Mouse (Mus musculus) kidney, adult 2 months (tissue): ENCODE data around the gene Wnt8b. TPM values are rescaled to one million over a fixed set of nuclear protein-coding genes. Genes with fewer than 3 reads are reported as not detected.
A peak's percentile ranks its signal among the peaks of the same experiment; 100 is the strongest.

Experiments
- DNase-seq: peaks from one replicate; pipeline ENCODE4 v3.0.0; 2021
- H3K27ac ChIP-seq: fragments of 200-500 bp; 2 replicates; pipeline ENCODE4 v1.5.1; 2012; ENCODE audit warnings: low read depth, low read length, control low read depth, inconsistent platforms; ENCODE audit not compliant: insufficient read depth
- H3K27me3 ChIP-seq: fragments of 200-500 bp; replicated peaks from 2 replicates; pipeline ENCODE4 v1.6.1; 2012; ENCODE audit warnings: mild to moderate bottlenecking, moderate library complexity, low read length, inconsistent platforms; ENCODE audit not compliant: control insufficient read depth, insufficient read depth
- H3K36me3 ChIP-seq: fragments of 200-500 bp; 2 replicates; pipeline ENCODE4 v1.6.1; 2012; ENCODE audit warnings: mild to moderate bottlenecking, moderate library complexity, low read length, inconsistent platforms; ENCODE audit not compliant: control insufficient read depth, insufficient read depth
- H3K4me1 ChIP-seq: fragments of 200-500 bp; 2 replicates; pipeline ENCODE4 v1.6.1; 2011; ENCODE audit warnings: low read length; ENCODE audit not compliant: control insufficient read depth, insufficient read depth
- H3K4me3 ChIP-seq: fragments of 200-500 bp; 2 replicates; pipeline ENCODE4 v1.5.1; 2011; ENCODE audit warnings: mild to moderate bottlenecking, low read depth, low read length, control low read depth; ENCODE audit not compliant: insufficient read depth
- CTCF ChIP-seq: fragments of 200-500 bp; conservative IDR thresholded peaks from 2 replicates; pipeline ENCODE4 v1.5.1; 2011; ENCODE audit warnings: low read depth, mild to moderate bottlenecking, control low read depth, low read length, moderate library complexity, mixed read lengths; ENCODE audit not compliant: insufficient read depth, insufficient read length
- POLR2A ChIP-seq: fragments of 200-500 bp; IDR thresholded peaks from one replicate; pipeline ENCODE4 v1.6.1; 2011; ENCODE audit warnings: low read depth, low read length, control low read depth
- WGBS: fragments of 180-500 bp; shearing (Covaris S2); methylation state at CpG from one replicate; pipeline ENCODE4 v1.1.7; 2018; 5-methylcytosine and 5-hydroxymethylcytosine counted together
- polyA plus RNA-seq: library from polyadenylated mRNA; depleted of rRNA; stranded (reverse); fragments of >200 nt; gene quantifications from 2 replicates; pipeline ENCODE4 v1.2.3, GENCODE M21; 2012; rRNA removed

The Wnt8b gene
- polyA plus RNA-seq = 0.11 and 0.14 TPM in 2 replicates

DNA sequence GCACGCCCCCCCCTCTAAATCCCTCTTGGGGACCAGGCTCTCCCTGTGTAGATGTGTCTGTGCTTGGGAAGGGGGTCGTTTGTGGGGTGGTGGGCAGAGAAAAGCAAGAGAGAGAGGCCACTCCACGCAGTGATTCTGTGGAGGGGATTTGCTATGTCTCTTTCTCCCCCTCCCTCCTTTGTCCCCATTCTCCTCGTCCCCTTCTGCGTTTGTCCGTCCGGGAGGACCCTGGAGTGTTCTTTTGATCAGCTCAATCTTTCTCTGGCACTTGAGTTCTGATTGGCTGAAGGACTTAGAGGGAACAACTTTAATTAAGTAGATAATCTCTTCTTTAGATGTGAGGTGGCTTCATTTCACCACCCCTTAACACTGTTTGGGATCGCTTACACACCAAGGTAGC, at the start of gene Wnt8b:
Gene Wnt8b (plus strand): TSS at position 345 of the 400 bp plus-strand sequence.
- Histone ChIP-seq H3K4me3 (no peak within 1 kb of the TSS), H3K4me1 (no peaks in the 10 kb centered on the region), H3K27ac (no peak within 1 kb of the TSS), H3K27me3 (no peaks in the 10 kb centered on the region; the same call in 1 of the 2 replicates), H3K36me3 (no peaks in the 10 kb centered on the region)
- DNase-seq = no peak
- TF ChIP-seq POLR2A = no peak
- TF ChIP-seq CTCF = no peak
- WGBS = 51% methylated on average over 8 of the region's 8 CpGs

DNA sequence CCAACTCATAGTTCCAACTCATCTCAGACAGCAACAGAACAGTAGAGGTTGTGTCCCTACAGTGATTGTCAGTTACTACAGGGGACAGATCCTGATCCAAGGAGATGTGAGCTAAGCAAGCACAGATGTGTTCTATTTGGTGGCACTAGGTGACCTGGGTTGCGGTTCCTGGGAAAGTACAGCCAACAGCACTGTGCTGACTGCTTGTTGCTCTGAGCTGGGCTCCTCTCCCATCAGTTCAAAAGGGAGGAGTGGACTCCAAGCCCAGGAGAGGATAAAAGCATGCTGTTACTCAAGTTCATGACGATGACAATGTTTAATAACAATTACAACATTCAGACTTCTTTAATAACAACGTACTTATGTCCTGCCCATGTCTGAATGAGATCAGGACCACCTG, 47.5 kb upstream of the Wnt8b start:
- Histone ChIP-seq H3K36me3 (no peaks in the 10 kb centered on the region), H3K4me1 (no peaks in the 10 kb centered on the region), H3K4me3 (no peak overlapping the region), H3K27me3 (no peaks in the 10 kb centered on the region), H3K27ac (no peak overlapping the region)
- no peak for DNase-seq
- 86% methylated on average over 3 of the region's 3 CpGs for WGBS
- TF ChIP-seq CTCF = no peak
- no peak for TF ChIP-seq POLR2A

DNA sequence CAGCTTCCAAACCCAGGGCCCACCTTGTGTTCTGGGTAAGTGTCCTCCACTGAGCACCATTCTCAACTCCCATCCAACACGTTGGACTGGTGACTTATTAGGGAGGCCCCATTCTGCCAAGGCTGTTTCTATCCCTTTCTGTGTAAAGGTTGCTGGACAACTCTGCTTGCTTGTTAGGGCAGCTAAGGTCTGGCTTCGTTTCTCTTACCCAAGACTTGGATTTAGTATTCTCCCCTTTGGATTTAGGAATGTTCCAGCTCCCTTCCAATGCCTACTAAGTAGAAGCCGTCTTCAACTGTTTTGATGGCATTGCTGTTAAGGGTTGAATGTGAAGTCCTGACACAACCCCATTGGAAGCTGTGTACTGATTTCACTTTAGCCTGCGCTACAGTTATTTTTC, 45.3 kb upstream of the Wnt8b start:
- DNase-seq = peak; percentile 3
- Histone ChIP-seq H3K36me3 (no peaks in the 10 kb centered on the region), H3K4me1 (no peaks in the 10 kb centered on the region), H3K27me3 (no peaks in the 10 kb centered on the region), H3K4me3 (no peak overlapping the region), H3K27ac (no peak overlapping the region)
- 74% methylated on average over 4 of the region's 4 CpGs for WGBS
- TF ChIP-seq POLR2A = no peak
- no peak for TF ChIP-seq CTCF

DNA sequence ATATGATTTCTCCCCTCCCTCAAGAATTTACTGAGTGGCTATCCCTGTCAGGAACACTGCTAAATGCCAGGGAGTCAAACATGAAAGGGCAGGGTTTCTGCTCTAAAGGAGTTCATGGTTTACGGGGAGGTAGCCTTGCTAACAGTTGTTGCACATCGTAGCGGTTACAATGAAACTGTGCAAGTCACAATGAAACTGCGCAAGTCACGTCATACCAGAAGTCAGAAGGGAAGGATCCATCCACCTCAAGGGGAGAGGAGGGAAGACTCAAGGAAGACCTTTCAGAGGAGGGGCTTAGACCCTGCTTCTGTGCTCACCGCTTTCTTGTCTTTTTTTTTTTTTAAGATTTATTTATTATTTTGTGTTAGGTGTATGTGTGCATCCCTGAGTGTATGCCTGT, 38.4 kb upstream of the Wnt8b start:
- Histone ChIP-seq H3K4me3 (no peak overlapping the region), H3K27ac (no peak overlapping the region), H3K36me3 (no peaks in the 10 kb centered on the region), H3K27me3 (no peaks in the 10 kb centered on the region), H3K4me1 (no peaks in the 10 kb centered on the region)
- no peak for DNase-seq
- WGBS = 78% methylated on average over 6 of the region's 6 CpGs
- TF ChIP-seq POLR2A = no peak
- no peak for TF ChIP-seq CTCF

DNA sequence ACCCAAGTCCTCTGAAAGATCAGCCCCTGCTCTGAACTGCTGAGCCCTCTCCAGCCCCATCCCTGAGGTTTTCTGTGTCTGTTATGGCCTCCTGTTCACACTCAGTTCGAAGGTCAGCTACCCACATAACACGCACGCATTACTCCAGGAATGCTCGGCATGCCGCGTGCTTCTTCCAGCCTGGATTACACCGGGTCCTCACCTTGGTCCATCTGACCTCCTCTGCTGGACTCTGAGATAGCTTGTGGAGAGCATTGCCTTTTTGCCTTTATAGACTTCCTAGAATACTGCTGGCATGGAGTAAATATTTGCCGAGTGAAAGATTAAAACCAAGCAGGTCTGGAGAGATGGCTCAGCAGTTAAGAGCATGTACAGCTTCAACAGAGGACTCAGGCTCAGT, 37.9 kb upstream of the Wnt8b start:
- H3K4me1 ChIP-seq = no peaks in the 10 kb centered on the region
- H3K4me3 ChIP-seq = no peak overlapping the region
- no peak overlapping the region for H3K27ac ChIP-seq
- WGBS = 58% methylated on average over 8 of the region's 8 CpGs
- no peaks in the 10 kb centered on the region for H3K27me3 ChIP-seq
- peak; percentile 73 for DNase-seq
- TF ChIP-seq POLR2A (no peak), CTCF (no peak)
- H3K36me3 ChIP-seq = no peaks in the 10 kb centered on the region

DNA sequence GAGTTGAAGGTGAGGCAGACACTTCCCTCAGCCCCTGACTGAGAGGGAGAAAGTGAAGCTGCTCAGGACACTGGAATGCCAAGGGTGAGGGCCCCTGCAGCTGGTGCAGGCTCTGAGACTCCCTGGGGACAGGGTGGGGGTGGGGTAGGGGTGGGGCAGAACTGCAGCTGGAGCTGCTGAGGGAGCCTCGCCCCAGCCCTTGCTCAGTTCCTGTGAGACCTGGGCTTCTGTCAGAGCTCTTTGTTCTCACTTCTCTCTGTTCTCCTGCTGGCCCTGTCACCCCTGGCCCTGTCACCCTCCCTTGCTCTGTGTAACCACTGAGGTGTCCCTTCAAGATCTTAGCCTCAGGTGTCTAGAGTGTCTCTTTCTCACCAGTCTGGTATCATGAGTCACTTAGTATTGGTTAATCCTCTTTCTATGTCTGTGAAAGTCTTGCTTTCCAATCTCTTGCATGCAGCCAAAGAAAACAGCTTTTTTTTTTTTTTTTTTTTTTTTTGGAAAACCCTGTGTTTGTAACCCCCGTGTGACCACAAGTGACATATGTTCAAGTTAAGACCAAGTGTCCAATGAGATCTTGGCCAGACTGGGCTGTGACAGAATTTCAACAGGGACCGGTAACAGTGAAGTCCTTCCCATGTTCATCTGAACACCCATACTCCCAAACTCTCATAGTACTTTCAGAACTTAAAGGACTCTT, 35.8 kb upstream of the Wnt8b start:
- WGBS = 56% methylated on average over 3 of the region's 3 CpGs
- H3K27me3 ChIP-seq = no peaks in the 10 kb centered on the region
- DNase-seq = no peak
- H3K36me3 ChIP-seq = no peaks in the 10 kb centered on the region
- no peak for TF ChIP-seq POLR2A
- TF ChIP-seq CTCF = no peak
- H3K4me3 ChIP-seq = no peak overlapping the region
- no peaks in the 10 kb centered on the region for H3K4me1 ChIP-seq
- H3K27ac ChIP-seq = no peak overlapping the region

DNA sequence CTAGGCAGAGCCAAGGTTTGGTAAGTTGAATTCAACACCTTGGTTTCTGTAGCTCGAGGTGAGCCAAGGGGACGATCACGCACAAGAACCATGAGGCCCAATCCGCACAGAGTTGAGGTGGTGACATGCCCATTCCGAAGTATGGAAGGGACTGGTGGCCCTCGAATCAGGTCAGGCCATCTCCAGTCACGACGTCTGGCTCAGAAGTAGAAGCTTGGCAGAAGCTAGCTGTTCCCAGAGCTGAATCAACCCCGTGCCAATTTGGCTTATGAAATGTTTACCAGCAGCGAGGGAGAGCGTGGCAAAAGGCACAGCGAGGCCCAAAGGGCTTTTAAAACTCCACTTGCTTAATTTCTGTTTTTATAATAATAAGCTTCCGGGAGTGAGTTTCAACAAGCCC, 34.6 kb upstream of the Wnt8b start:
- no peaks in the 10 kb centered on the region for H3K36me3 ChIP-seq
- no peak overlapping the region for H3K27ac ChIP-seq
- DNase-seq = peak; percentile 63
- no peak overlapping the region for H3K4me3 ChIP-seq
- TF ChIP-seq POLR2A (no peak), CTCF (no peak)
- no peaks in the 10 kb centered on the region for H3K27me3 ChIP-seq
- H3K4me1 ChIP-seq = no peaks in the 10 kb centered on the region
- WGBS = 87% methylated on average over 13 of the region's 13 CpGs
